Mouse (Mus musculus) neutrophil, adult 5-6 weeks (primary cell): ENCODE measurements around the gene Tnfrsf12a. TPM values are rescaled to one million over a fixed set of nuclear protein-coding genes. Genes with fewer than 3 reads are reported as not detected.

Experiments used
- ATAC-seq: fragments of 151-379, 151-347 bp; 2 replicates; pipeline ENCODE4 v1.8.0; 2017; ENCODE audit warnings: mild to moderate bottlenecking, moderate TSS enrichment; ENCODE audit not compliant: insufficient number of reproducible peaks, poor library complexity, low FRiP score, severe bottlenecking; ENCODE audit errors: extremely low read depth
- total RNA-seq: library from RNA; stranded (forward); fragments of 200-1000 nt; gene quantifications from 2 replicates; pipeline ENCODE4 v1.2.3, GENCODE M21; 2017

Tnfrsf12a gene
- total RNA-seq, 1 experiment from 2014 or later = 10.5 TPM

- no peak for ATAC-seq
Measured at GRCm38 (mm10) chr17:23658450-23658849, 18.8 kb downstream of the Tnfrsf12a start.

GRCm38 (mm10) chr17:23654410-23654809, 22.9 kb downstream of the Tnfrsf12a start:
- ATAC-seq = no peak

- ATAC-seq = no peak
Measured at GRCm38 (mm10) chr17:23654001-23654400, 23.3 kb downstream of the Tnfrsf12a start.

GRCm38 (mm10) chr17:23653324-23653723, 23.9 kb downstream of the Tnfrsf12a start:
- no peak for ATAC-seq

GRCm38 (mm10) chr17:23651363-23651762, 25.9 kb downstream of the Tnfrsf12a start:
- no peak for ATAC-seq

GRCm38 (mm10) chr17:23645894-23646293, 31.4 kb downstream of the Tnfrsf12a start:
- no peak for ATAC-seq

- ATAC-seq = peak; percentile 62
Measured at GRCm38 (mm10) chr17:23644613-23645495, 32.4 kb downstream of the Tnfrsf12a start, which contains the start of gene Mmp25. Gene Mmp25 (minus strand): TSS chr17:23645277.

GRCm38 (mm10) chr17:23631241-23631640, 46.0 kb downstream of the Tnfrsf12a start:
- no peak for ATAC-seq

- peak; percentile 87 for ATAC-seq
Measured at GRCm38 (mm10) chr17:23630195-23631020, 46.9 kb downstream of the Tnfrsf12a start.

GRCm38 (mm10) chr17:23627813-23628212, 49.5 kb downstream of the Tnfrsf12a start:
- ATAC-seq = no peak

Other genes starting within 250 kb of the Tnfrsf12a start
- gene Vmn2r117, start 197.8 kb downstream of the Tnfrsf12a start, total RNA-seq = 0.12 TPM in 1 of 2 replicates, not detected in the other
- 5.1 and 5.6 TPM in 2 replicates for gene Zfp213, start 113.2 kb downstream of the Tnfrsf12a start, total RNA-seq
- gene Zfp13, start 78.0 kb downstream of the Tnfrsf12a start, total RNA-seq = not detected in 2 replicates
- not detected in 2 replicates for gene Zscan10, start 76.6 kb downstream of the Tnfrsf12a start, total RNA-seq
- gene Mmp25, start 32.2 kb downstream of the Tnfrsf12a start, total RNA-seq = 11.4 and 14.9 TPM in 2 replicates
- gene Bicdl2, start 17.0 kb downstream of the Tnfrsf12a start, total RNA-seq = 0.37 TPM in 1 of 2 replicates, not detected in the other
- 21.9 and 32.2 TPM in 2 replicates for gene Hcfc1r1, start 3.9 kb downstream of the Tnfrsf12a start, total RNA-seq
- gene Thoc6, start 3.6 kb downstream of the Tnfrsf12a start, total RNA-seq = 15.2 and 16.0 TPM in 2 replicates
- gene Cldn6, start 1.8 kb upstream of the Tnfrsf12a start, total RNA-seq = not detected in 2 replicates
- gene Cldn9, start 6.6 kb upstream of the Tnfrsf12a start, total RNA-seq = not detected in 2 replicates
- not detected in 2 replicates for gene 1520401A03Rik, start 45.3 kb upstream of the Tnfrsf12a start, total RNA-seq
- 6.5 and 8.0 TPM in 2 replicates for gene Pkmyt1, start 48.9 kb upstream of the Tnfrsf12a start, total RNA-seq
- gene Paqr4, start 63.4 kb upstream of the Tnfrsf12a start, total RNA-seq = 0.70 TPM in 1 of 2 replicates, not detected in the other
- 0.23 TPM in 1 of 2 replicates, not detected in the other for gene Kremen2, start 68.4 kb upstream of the Tnfrsf12a start, total RNA-seq
- 16.8 and 18.3 TPM in 2 replicates for gene Flywch1, start 94.1 kb upstream of the Tnfrsf12a start, total RNA-seq
- not detected in 2 replicates for gene Flywch2, start 108.6 kb upstream of the Tnfrsf12a start, total RNA-seq
- gene Srrm2, start 113.1 kb upstream of the Tnfrsf12a start, total RNA-seq = 281 and 303 TPM in 2 replicates
- 93.3 and 94.9 TPM in 2 replicates for gene Elob, start 151.7 kb upstream of the Tnfrsf12a start, total RNA-seq
- not detected in 2 replicates for gene Prss33, start 158.6 kb upstream of the Tnfrsf12a start, total RNA-seq
- gene Prss32, start 166.4 kb upstream of the Tnfrsf12a start, total RNA-seq = 0.37 and 0.93 TPM in 2 replicates
- not detected in 2 replicates for gene Prss41, start 166.7 kb upstream of the Tnfrsf12a start, total RNA-seq
- gene Prss21, start 190.6 kb upstream of the Tnfrsf12a start, total RNA-seq = not detected in 2 replicates
- not detected in 2 replicates for gene Dcpp1, start 203.4 kb upstream of the Tnfrsf12a start, total RNA-seq
- gene Dcpp2, start 203.4 kb upstream of the Tnfrsf12a start, total RNA-seq = not detected in 2 replicates
- gene Dcpp3, start 240.0 kb upstream of the Tnfrsf12a start, total RNA-seq = not detected in 2 replicates